Comparison of ENCODE assay signal across 10 mouse cellular contexts in the genomic region with DNA sequence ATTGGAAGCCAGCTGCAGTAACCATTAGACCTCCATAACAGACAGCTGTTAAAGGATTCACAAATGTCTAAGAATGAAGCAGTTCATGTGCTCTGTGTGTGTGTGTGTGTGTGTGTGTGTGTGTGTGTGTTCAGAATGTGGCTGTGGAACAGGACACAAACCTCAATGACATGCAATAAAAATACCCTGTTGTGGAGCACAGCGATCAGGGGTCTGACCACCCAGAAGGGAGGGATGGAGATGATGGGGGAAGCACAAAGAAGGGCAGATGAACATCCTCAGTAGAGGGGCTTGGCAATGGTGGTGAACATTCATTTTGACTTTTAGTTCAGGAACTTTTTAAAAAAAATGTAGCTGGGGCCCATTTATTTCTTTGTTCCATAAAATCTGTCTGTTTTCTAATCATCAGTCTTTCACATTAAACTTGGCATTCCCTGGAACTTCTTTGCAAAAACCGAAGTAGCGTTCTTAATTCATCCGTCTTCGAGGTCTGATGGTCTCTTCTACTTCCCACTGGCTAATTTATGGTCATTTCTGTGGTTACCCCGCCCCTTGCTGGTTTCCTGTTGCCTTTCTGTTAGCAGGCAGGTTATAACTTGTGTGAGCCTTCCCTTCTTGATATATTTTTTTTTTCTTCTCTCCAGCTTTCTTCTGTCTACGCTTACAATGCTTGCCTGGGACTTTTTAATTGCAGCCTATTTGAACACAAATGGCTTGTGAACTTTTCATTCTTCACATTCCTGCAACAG.
DNase-seq lines count a peak whose midpoint lies in the region; ATAC-seq lines count a peak whose summit lies in the region.
"Had no signal": no experiment of that assay in that cellular context is flagged by ENCODE, and none has a peak within 500 bp of the region (broad histone marks: within the 10 kb centered on the region; RNA-seq: fewer than 3 reads in every experiment).

No protein-coding gene starts in this region.

- DNase-seq in embryo, embryonic 10 days (ENCODE audit: low spot score) = peak; percentile 18
- no peak for DNase-seq in embryo, embryonic 9.5 days (ENCODE audit: extremely low spot score)
- no peak for DNase-seq in neural tube, embryonic 10.5 days (ENCODE audit: extremely low spot score, low spot score)
- DNase-seq in kidney, postnatal 25 days = peak; percentile 26 to 53
- DNase-seq in left cerebral cortex, postnatal 4 days = no peak
- DNase-seq in adrenal gland, postnatal 14 days = no peak
- no peak for DNase-seq in urinary bladder, postnatal 25 days (ENCODE audit: low spot score)
- DNase-seq: spleen, adult 18-20 months had no signal

- no peaks in the 10 kb centered on the region for H3K27me3 ChIP-seq in neural tube, embryonic 12.5 days (replicated peaks)
- H3K27me3 ChIP-seq: lung, embryonic 15.5 days had no signal

- peaks cover 6% of the 10 kb centered on the region; the same call in 1 of the 2 replicates for H3K4me1 ChIP-seq in neural tube, embryonic 12.5 days

- no peak overlapping the region for H3K4me3 ChIP-seq in neural tube, embryonic 12.5 days
- H3K4me3 ChIP-seq: lung, embryonic 15.5 days had no signal

- no peaks in the 10 kb centered on the region for H3K36me3 ChIP-seq in neural tube, embryonic 12.5 days
- H3K36me3 ChIP-seq: lung, embryonic 15.5 days had no signal

- WGBS in neural tube, embryonic 12.5 days = 28% methylated on average over 7 of the region's 7 CpGs

- H3K9me3 ChIP-seq in neural tube, embryonic 12.5 days = no peaks in the 10 kb centered on the region
- H3K9me3 ChIP-seq: lung, embryonic 15.5 days had no signal

- intact Hi-C loops in left cerebral cortex, postnatal 4 days (cut with DNase I) = no loop called here

- H3K4me2 ChIP-seq in neural tube, embryonic 12.5 days (replicated peaks) = peak overlapping the region; percentile 22
- H3K4me2 ChIP-seq: lung, embryonic 15.5 days had no signal

- H3K9ac ChIP-seq in neural tube, embryonic 12.5 days = no peak overlapping the region
- H3K9ac ChIP-seq: lung, embryonic 15.5 days had no signal

- H3K27ac ChIP-seq in neural tube, embryonic 12.5 days = no peak overlapping the region
- H3K27ac ChIP-seq: lung, embryonic 15.5 days had no signal

- ATAC-seq in neural tube, embryonic 12.5 days (ENCODE audit: low FRiP score, low read depth) = no peak; the same call in 1 of the 2 replicates

Comparison
In these comparisons a context has a peak if more than half of its experiments do, and no peak if none do; other contexts are left out.
1. DNase-seq: peak in embryo, embryonic 10 days (single experiment) and kidney, postnatal 25 days (2 of 2); none in embryo, embryonic 9.5 days (single experiment), neural tube, embryonic 10.5 days (single experiment), left cerebral cortex, postnatal 4 days (single experiment), adrenal gland, postnatal 14 days (single experiment) and urinary bladder, postnatal 25 days (single experiment).